Mouse (Mus musculus): ENCODE measurements around the gene Slc16a9. TPM values are rescaled to one million over a fixed set of nuclear protein-coding genes. Genes with fewer than 3 reads are reported as not detected.

Gene Slc16a9
- polyA plus RNA-seq, 1 experiment: not detected

DNA sequence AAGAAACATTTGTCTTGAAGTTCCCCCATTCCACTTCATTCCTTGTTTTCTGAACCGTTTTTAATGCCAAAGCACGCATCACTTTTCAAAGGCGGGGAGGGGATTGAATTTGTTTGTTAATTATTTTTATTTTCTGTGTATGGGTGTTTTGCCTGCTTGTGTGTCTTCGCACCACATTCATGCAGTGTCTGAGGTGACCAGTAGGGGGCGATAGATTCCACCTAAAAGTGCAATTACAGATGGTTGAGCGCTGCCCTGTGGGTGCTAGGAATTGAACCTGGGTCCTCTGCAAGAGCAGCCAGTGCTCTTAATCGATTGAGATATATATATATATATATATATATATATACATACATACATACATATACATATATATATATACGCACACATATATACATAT is 34.4 kb downstream of the Slc16a9 start:
- Histone ChIP-seq H3K79me2 (ENCODE audit: control insufficient read depth, insufficient read depth) (no peaks in the 10 kb centered on the region), H3K36me3 (ENCODE audit: control insufficient read depth, insufficient read depth) (no peaks in the 10 kb centered on the region), H3K79me3 (ENCODE audit: low read depth) (no peaks in the 10 kb centered on the region), H3ac (ENCODE audit: control insufficient read depth, insufficient read length, low read depth) (no peak overlapping the region), H3K27me3 (ENCODE audit: control insufficient read depth, insufficient read depth, insufficient read length) (no peaks in the 10 kb centered on the region), H3K4me3 (ENCODE audit: insufficient read depth, poor library complexity, severe bottlenecking) (no peak overlapping the region)
- TF ChIP-seq CTCF (IDR thresholded peaks at IDR 0.05; ENCODE audit: control insufficient read depth, insufficient read depth, insufficient read length) (no peak), MYOD1 (IDR thresholded peaks at IDR 0.05; ENCODE audit: control insufficient read depth, insufficient read length, low read depth) (no peak), MYOG (IDR thresholded peaks at IDR 0.05; ENCODE audit: control insufficient read depth, extremely low read depth, insufficient read length) (no peak), FOSL1 (IDR thresholded peaks at IDR 0.05; ENCODE audit: insufficient read depth, low read length, poor library complexity, severe bottlenecking) (no peak), MAX (IDR thresholded peaks at IDR 0.05) (no peak), CEBPB (IDR thresholded peaks at IDR 0.05; ENCODE audit: low read depth) (no peak), USF1 (IDR thresholded peaks at IDR 0.05; ENCODE audit: low read depth) (no peak)

DNA sequence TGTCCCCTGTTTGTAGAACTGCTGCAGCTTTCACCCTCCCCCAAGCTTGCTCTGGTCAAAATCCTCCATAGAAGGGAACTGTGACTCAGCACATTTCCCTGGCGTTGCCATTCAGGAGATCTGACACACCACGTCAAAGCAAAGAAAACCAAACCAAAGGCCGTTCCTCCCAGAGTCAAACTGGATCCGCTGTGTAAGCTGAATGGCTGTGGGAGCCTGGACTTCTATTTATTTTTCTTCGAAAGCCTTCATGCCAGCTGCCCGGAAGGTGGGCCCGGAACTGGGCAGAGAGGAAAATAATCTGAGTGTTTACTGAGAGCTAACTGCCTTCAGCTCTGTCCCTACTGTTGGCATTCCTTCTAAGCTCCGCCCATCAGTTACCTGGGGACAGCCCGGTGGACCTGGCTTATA is 42.9 kb downstream of the Slc16a9 start:
- Histone ChIP-seq H3K27me3 (ENCODE audit: control insufficient read depth, insufficient read depth, insufficient read length) (no peaks in the 10 kb centered on the region), H3K79me3 (ENCODE audit: low read depth) (no peaks in the 10 kb centered on the region), H3K4me3 (ENCODE audit: insufficient read depth, poor library complexity, severe bottlenecking) (no peak overlapping the region), H3K79me2 (ENCODE audit: control insufficient read depth, insufficient read depth) (no peaks in the 10 kb centered on the region), H3ac (ENCODE audit: control insufficient read depth, insufficient read length, low read depth) (no peak overlapping the region), H3K36me3 (ENCODE audit: control insufficient read depth, insufficient read depth) (no peaks in the 10 kb centered on the region)
- TF ChIP-seq CEBPB (IDR thresholded peaks at IDR 0.05; ENCODE audit: low read depth): no peak
- no peak for TF ChIP-seq MAX (IDR thresholded peaks at IDR 0.05)
- no peak for TF ChIP-seq CTCF (IDR thresholded peaks at IDR 0.05; ENCODE audit: control insufficient read depth, insufficient read depth, insufficient read length)
- no peak for TF ChIP-seq FOSL1 (IDR thresholded peaks at IDR 0.05; ENCODE audit: insufficient read depth, low read length, poor library complexity, severe bottlenecking)
- TF ChIP-seq MYOD1 (IDR thresholded peaks at IDR 0.05; ENCODE audit: control insufficient read depth, insufficient read length, low read depth): no peak
- no peak for TF ChIP-seq USF1 (IDR thresholded peaks at IDR 0.05; ENCODE audit: low read depth)
- TF ChIP-seq MYOG (IDR thresholded peaks at IDR 0.05; ENCODE audit: control insufficient read depth, extremely low read depth, insufficient read length): no peak

GRCm38 (mm10) chr10:70288406-70289327 is 43.8 kb downstream of the Slc16a9 start:
- no peaks in the 10 kb centered on the region for H3K79me3 ChIP-seq (ENCODE audit: low read depth)
- no peak for TF ChIP-seq MYOG (IDR thresholded peaks at IDR 0.05; ENCODE audit: control insufficient read depth, extremely low read depth, insufficient read length)
- no peak for TF ChIP-seq CTCF (IDR thresholded peaks at IDR 0.05; ENCODE audit: control insufficient read depth, insufficient read depth, insufficient read length)
- H3K27me3 ChIP-seq (ENCODE audit: control insufficient read depth, insufficient read depth, insufficient read length): no peaks in the 10 kb centered on the region
- H3K79me2 ChIP-seq (ENCODE audit: control insufficient read depth, insufficient read depth): no peaks in the 10 kb centered on the region
- no peak overlapping the region for H3K4me3 ChIP-seq (ENCODE audit: insufficient read depth, poor library complexity, severe bottlenecking)
- no peak overlapping the region for H3ac ChIP-seq (ENCODE audit: control insufficient read depth, insufficient read length, low read depth)
- H3K36me3 ChIP-seq (ENCODE audit: control insufficient read depth, insufficient read depth): no peaks in the 10 kb centered on the region

DNA sequence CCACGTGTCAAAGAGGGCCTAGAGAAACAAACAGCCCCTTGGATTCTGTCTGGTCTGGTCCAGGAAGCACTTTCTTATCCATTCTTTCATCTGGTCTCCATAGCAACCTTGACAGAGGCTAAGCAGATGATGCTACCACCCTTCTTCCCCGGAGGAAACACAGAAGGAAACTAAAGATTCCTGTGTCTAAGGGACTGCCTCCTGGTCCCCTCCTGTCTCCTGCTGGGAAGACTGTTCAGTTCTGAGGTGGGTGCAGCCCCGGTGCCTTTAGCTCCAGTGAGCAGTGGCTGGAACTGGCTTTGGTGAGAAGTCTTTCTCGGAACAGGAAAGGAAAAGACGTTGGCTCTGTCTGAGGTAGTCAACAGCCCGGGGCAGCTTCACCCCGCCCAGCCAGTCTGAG is 47.1 kb downstream of the Slc16a9 start:
- TF ChIP-seq USF1 (IDR thresholded peaks at IDR 0.05; ENCODE audit: low read depth) (no peak), MYOG (IDR thresholded peaks at IDR 0.05; ENCODE audit: control insufficient read depth, extremely low read depth, insufficient read length) (no peak), MYOD1 (IDR thresholded peaks at IDR 0.05; ENCODE audit: control insufficient read depth, insufficient read length, low read depth) (no peak), MAX (IDR thresholded peaks at IDR 0.05) (no peak), FOSL1 (IDR thresholded peaks at IDR 0.05; ENCODE audit: insufficient read depth, low read length, poor library complexity, severe bottlenecking) (no peak), CTCF (IDR thresholded peaks at IDR 0.05; ENCODE audit: control insufficient read depth, insufficient read depth, insufficient read length) (no peak), CEBPB (IDR thresholded peaks at IDR 0.05; ENCODE audit: low read depth) (no peak)
- no peak overlapping the region for H3ac ChIP-seq (ENCODE audit: control insufficient read depth, insufficient read length, low read depth)
- no peaks in the 10 kb centered on the region for H3K79me2 ChIP-seq (ENCODE audit: control insufficient read depth, insufficient read depth)
- H3K79me3 ChIP-seq (ENCODE audit: low read depth): no peaks in the 10 kb centered on the region
- H3K4me3 ChIP-seq (ENCODE audit: insufficient read depth, poor library complexity, severe bottlenecking): no peak overlapping the region
- no peaks in the 10 kb centered on the region for H3K36me3 ChIP-seq (ENCODE audit: control insufficient read depth, insufficient read depth)
- H3K27me3 ChIP-seq (ENCODE audit: control insufficient read depth, insufficient read depth, insufficient read length): no peaks in the 10 kb centered on the region

DNA sequence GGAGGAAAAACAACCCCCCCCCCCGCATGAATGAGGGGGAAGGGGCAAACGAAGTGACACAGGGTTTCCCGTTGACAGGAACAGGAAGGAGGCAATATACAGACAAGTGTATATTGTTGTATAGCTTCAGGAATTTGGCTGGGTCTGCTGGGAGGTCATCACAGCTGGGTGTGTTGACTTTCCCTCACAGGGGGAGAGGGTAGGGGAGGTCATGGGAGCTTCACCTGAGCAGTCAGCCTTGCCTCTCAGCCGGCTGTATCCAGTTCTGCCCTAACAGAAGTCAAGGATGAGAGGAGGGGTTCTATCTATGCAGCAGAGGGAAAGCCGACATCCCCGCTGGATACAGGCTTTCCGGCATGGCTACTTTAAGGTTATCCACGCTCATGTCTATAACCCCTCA is 49.2 kb downstream of the Slc16a9 start:
- TF ChIP-seq CEBPB (IDR thresholded peaks at IDR 0.05; ENCODE audit: low read depth): no peak
- no peak for TF ChIP-seq CTCF (IDR thresholded peaks at IDR 0.05; ENCODE audit: control insufficient read depth, insufficient read depth, insufficient read length)
- no peak for TF ChIP-seq FOSL1 (IDR thresholded peaks at IDR 0.05; ENCODE audit: insufficient read depth, low read length, poor library complexity, severe bottlenecking)
- TF ChIP-seq MAX (IDR thresholded peaks at IDR 0.05): no peak
- no peak for TF ChIP-seq MYOG (IDR thresholded peaks at IDR 0.05; ENCODE audit: control insufficient read depth, extremely low read depth, insufficient read length)
- no peak for TF ChIP-seq MYOD1 (IDR thresholded peaks at IDR 0.05; ENCODE audit: control insufficient read depth, insufficient read length, low read depth)
- TF ChIP-seq USF1 (IDR thresholded peaks at IDR 0.05; ENCODE audit: low read depth): no peak
- Histone ChIP-seq H3K79me2 (ENCODE audit: control insufficient read depth, insufficient read depth) (no peaks in the 10 kb centered on the region), H3K36me3 (ENCODE audit: control insufficient read depth, insufficient read depth) (no peaks in the 10 kb centered on the region), H3K4me3 (ENCODE audit: insufficient read depth, poor library complexity, severe bottlenecking) (no peak overlapping the region), H3K79me3 (ENCODE audit: low read depth) (no peaks in the 10 kb centered on the region), H3K27me3 (ENCODE audit: control insufficient read depth, insufficient read depth, insufficient read length) (no peaks in the 10 kb centered on the region), H3ac (ENCODE audit: control insufficient read depth, insufficient read length, low read depth) (no peak overlapping the region)

All from C2C12 (cell line).